11 mouse cellular contexts compared by ENCODE assay signal in genomic region chr6:114932116-114932500, GRCm38 (mm10). TPM values are rescaled to one million over a fixed set of nuclear protein-coding genes. Genes with fewer than 3 reads are reported as not detected.
DNase-seq lines count a peak whose midpoint lies in the region; ATAC-seq and TF ChIP-seq lines count a peak whose summit lies in the region.
"Had no signal": no experiment of that assay in that cellular context is flagged by ENCODE, and none has a peak within 500 bp of the region (broad histone marks: within the 10 kb centered on the region; RNA-seq: fewer than 3 reads in every experiment).

No protein-coding gene starts in this region.

- no peak for TF ChIP-seq POLR2A in kidney, adult 2 months (IDR thresholded peaks at IDR 0.05; ENCODE audit: low read depth, low read length)

- no peak for DNase-seq in kidney, adult 2 months
- DNase-seq in kidney, adult 9 months, result no peak
- DNase-seq in neural tube, embryonic 10.5 days (ENCODE audit: extremely low spot score, low spot score), result no peak
- DNase-seq: left cerebral cortex, postnatal 4 days; thymus, postnatal 25 days had no signal

- H3K9ac ChIP-seq in neural tube, embryonic 13.5 days, result no peak overlapping the region
- H3K9ac ChIP-seq in limb, embryonic 13.5 days, result 0 out of 2 replicates have a peak overlapping the region, but pooled peaks have one; percentile 43
- H3K9ac ChIP-seq in liver, embryonic 12.5 days, result no peak overlapping the region

- ATAC-seq in neural tube, embryonic 13.5 days (ENCODE audit: low read depth), result no peak
- ATAC-seq in limb, embryonic 13.5 days (ENCODE audit: low FRiP score, low read depth), result no peak
- no peak for ATAC-seq in liver, embryonic 12.5 days
- ATAC-seq in megakaryocyte progenitor cell, adult 5-6 weeks (replicated peaks; ENCODE audit: poor library complexity), result no peak
- ATAC-seq: CD4-positive, CD25-positive, alpha-beta regulatory T cell, adult 4 months had no signal

- H3K4me3 ChIP-seq in kidney, adult 2 months (ENCODE audit: insufficient read depth, low read depth, low read length), result no peak overlapping the region
- H3K4me3 ChIP-seq in neural tube, embryonic 13.5 days, result no peak overlapping the region
- H3K4me3 ChIP-seq in limb, embryonic 13.5 days, result no peak overlapping the region
- no peak overlapping the region for H3K4me3 ChIP-seq in liver, embryonic 12.5 days

- no peaks in the 10 kb centered on the region for H3K36me3 ChIP-seq in kidney, adult 2 months (ENCODE audit: control insufficient read depth, insufficient read depth, low read length)
- no peaks in the 10 kb centered on the region for H3K36me3 ChIP-seq in neural tube, embryonic 13.5 days
- 0 out of 2 replicates have a peak, but pooled peaks cover 1% of the 10 kb centered on the region for H3K36me3 ChIP-seq in limb, embryonic 13.5 days
- no peaks in the 10 kb centered on the region for H3K36me3 ChIP-seq in liver, embryonic 12.5 days

- WGBS in kidney, adult 2 months, result 47% methylated on average over 5 of the region's 5 CpGs
- WGBS in neural tube, embryonic 13.5 days, result 77% methylated on average over 5 of the region's 5 CpGs
- WGBS in limb, embryonic 13.5 days, result 34% methylated on average over 5 of the region's 5 CpGs
- 81% methylated on average over 5 of the region's 5 CpGs for WGBS in liver, embryonic 12.5 days (ENCODE audit: insufficient replicate concordance)

- no peaks in the 10 kb centered on the region for H3K9me3 ChIP-seq in neural tube, embryonic 13.5 days
- 0 out of 2 replicates have a peak, but pooled peaks cover 6% of the 10 kb centered on the region for H3K9me3 ChIP-seq in limb, embryonic 13.5 days
- H3K9me3 ChIP-seq in liver, embryonic 12.5 days (replicated peaks), result 0 out of 2 replicates have a peak, but pooled peaks cover 4% of the 10 kb centered on the region

- H3K27ac ChIP-seq in kidney, adult 2 months (ENCODE audit: insufficient read depth, low read depth, low read length), result peak overlapping the region; percentile 19
- H3K27ac ChIP-seq in neural tube, embryonic 13.5 days (replicated peaks), result 0 out of 2 replicates have a peak overlapping the region, but pooled peaks have one; percentile 18
- peak overlapping the region; percentile 85 for H3K27ac ChIP-seq in limb, embryonic 13.5 days
- H3K27ac ChIP-seq in liver, embryonic 12.5 days, result no peak overlapping the region

- H3K27me3 ChIP-seq in kidney, adult 2 months (replicated peaks; ENCODE audit: control insufficient read depth, insufficient read depth, low read length), result no peaks in the 10 kb centered on the region
- H3K27me3 ChIP-seq in neural tube, embryonic 13.5 days, result no peaks in the 10 kb centered on the region; the same call in 1 of the 2 replicates
- no peaks in the 10 kb centered on the region for H3K27me3 ChIP-seq in limb, embryonic 13.5 days
- peaks cover 12% of the 10 kb centered on the region for H3K27me3 ChIP-seq in liver, embryonic 12.5 days (replicated peaks)

- H3K4me2 ChIP-seq in neural tube, embryonic 13.5 days, result no peak overlapping the region
- peak overlapping the region; percentile 50 for H3K4me2 ChIP-seq in limb, embryonic 13.5 days (replicated peaks)
- no peak overlapping the region for H3K4me2 ChIP-seq in liver, embryonic 12.5 days
- H3K4me2 ChIP-seq: heart, embryonic 11.5 days had no signal

- TF ChIP-seq CTCF in kidney, adult 2 months (conservative IDR thresholded peaks at IDR 0.05; ENCODE audit: insufficient read depth, insufficient read length, low read depth, low read length), result no peak

- peaks cover 35% of the 10 kb centered on the region for H3K4me1 ChIP-seq in kidney, adult 2 months (ENCODE audit: control insufficient read depth, insufficient read depth, low read length)
- peaks cover 29% of the 10 kb centered on the region for H3K4me1 ChIP-seq in neural tube, embryonic 13.5 days (replicated peaks)
- peaks cover 47% of the 10 kb centered on the region for H3K4me1 ChIP-seq in limb, embryonic 13.5 days
- H3K4me1 ChIP-seq in liver, embryonic 12.5 days, result peaks cover 4% of the 10 kb centered on the region; the same call in 1 of the 2 replicates

RNA-seq across cellular contexts. Expression of gene Vgll4, which starts 37.7 kb away (rescaled TPM):
- 60.5 and 66.6 TPM in 2 replicates for polyA plus RNA-seq in kidney, adult 2 months (2012; rRNA removed)
- 60.6 and 65.2 TPM in 2 replicates for polyA plus RNA-seq in neural tube, embryonic 13.5 days (2015; fragmentation: Nextera tagmentation; extraction: Ambion mirVana)
- 154 and 156 TPM in 2 replicates for polyA plus RNA-seq in limb, embryonic 13.5 days (2015; fragmentation: Nextera tagmentation; extraction: Ambion mirVana)
- 19.3 and 20.6 TPM in 2 replicates for polyA plus RNA-seq in liver, embryonic 12.5 days (2016; fragmentation: Nextera tagmentation; extraction: Ambion mirVana)
- 11.8 and 14.0 TPM in 2 replicates for total RNA-seq in megakaryocyte progenitor cell, adult 5-6 weeks (2015)
- total RNA-seq in megakaryocyte progenitor cell, adult 5-6 weeks (2017), result 23.1 and 28.5 TPM in 2 replicates
